Mouse (Mus musculus) 3134 (cell line): ENCODE results near the gene Tmem132b.

Experiments
- DNase-seq: peaks from one replicate; pipeline ENCODE4 v3.0.0-alpha.2; 2011; ENCODE audit warnings: low spot score; ENCODE audit not compliant: insufficient read length; ENCODE audit errors: extremely low read depth

Gene Tmem132b

GRCm38 (mm10) chr5:125658101-125658500 lies 126.5 kb downstream of the Tmem132b start:
- no peak for DNase-seq

DNA sequence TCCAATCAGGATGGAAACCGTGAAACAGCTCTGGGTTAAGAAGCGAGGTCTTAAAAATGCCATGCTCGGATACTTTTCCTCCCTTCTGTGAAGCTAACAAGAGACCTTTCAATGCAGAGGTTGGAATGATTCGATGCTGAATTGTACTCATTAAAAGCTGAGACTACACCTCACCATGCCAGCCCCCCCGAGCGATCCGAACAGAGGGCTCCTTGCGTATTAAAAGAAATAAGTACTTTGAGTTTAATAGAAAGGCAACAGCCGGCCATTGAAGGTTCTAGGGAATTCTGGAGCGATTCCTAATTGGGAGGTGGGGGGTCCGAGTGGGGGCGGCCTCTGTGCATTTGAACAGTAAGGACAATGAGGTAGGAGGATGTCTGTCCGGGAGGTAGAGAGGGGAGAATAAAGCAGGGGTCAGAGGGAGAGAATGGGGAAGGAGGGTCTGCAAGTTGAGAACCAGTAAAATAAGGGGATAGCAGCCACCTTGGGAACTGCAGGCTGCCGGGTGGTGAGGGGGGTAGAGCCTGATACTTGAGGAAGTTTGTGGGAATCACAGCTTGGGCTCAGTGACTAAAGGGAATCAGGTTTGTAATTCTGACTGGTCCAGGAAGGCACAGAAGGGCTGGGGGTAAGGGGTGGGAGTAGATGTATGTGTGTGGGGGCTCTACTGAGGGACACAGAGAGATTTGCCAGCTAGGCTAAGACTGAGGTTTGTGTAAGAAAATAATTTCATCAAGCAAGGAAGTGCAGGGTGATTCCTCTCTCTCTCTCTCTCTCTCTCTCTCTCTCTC lies 127.6 kb downstream of the Tmem132b start:
- no peak for DNase-seq

DNA sequence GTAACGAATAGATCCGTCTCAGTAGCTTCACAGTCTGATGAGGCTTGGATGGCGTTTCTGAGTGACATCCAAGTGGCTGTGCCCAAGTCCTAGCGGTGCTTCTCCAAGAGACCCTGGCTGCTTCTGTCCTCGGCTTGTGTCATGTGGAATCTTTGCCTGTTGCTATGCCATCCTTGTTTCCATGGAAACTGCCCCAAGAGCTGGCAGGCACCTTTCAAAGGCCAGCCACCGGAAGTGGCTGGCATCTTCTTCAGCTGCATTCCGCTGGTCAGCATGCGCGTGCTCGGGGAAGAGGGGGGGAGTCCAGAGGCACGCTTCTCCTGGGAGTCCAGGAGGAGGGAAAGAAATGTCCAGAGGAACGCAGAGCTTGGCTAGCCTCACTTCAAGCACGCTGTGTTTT lies 144.0 kb downstream of the Tmem132b start:
- peak; percentile 4 for DNase-seq

- no peak for DNase-seq
Measured at GRCm38 (mm10) chr5:125676025-125676623, 144.6 kb downstream of the Tmem132b start.

GRCm38 (mm10) chr5:125680889-125681288 lies 149.3 kb downstream of the Tmem132b start:
- no peak for DNase-seq

- DNase-seq: no peak
Measured at GRCm38 (mm10) chr5:125683491-125683890, 151.9 kb downstream of the Tmem132b start.

GRCm38 (mm10) chr5:125685681-125686331 lies 154.2 kb downstream of the Tmem132b start:
- DNase-seq: no peak

DNA sequence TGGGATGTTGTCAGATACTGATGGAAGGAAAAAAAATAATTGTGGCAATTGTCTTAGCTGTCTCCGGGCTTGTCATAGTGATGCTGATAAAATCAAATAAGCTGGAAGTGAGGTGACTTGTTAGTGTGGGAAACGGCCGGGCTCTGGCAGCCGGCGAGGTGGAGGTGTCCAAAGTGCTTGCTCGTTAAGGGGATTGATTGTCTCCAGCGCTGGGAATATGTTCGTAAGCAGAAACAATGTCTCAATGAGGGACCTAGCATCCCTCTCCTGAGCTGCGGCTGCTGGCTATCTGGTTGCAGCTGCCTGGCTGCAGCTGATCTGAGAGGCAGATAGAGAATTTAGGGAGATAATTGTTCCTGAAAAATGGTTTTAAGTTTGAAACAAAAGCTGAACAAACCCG lies 161.0 kb downstream of the Tmem132b start:
- no peak for DNase-seq

- DNase-seq: no peak
Measured at GRCm38 (mm10) chr5:125699395-125699794, 167.8 kb downstream of the Tmem132b start.

DNA sequence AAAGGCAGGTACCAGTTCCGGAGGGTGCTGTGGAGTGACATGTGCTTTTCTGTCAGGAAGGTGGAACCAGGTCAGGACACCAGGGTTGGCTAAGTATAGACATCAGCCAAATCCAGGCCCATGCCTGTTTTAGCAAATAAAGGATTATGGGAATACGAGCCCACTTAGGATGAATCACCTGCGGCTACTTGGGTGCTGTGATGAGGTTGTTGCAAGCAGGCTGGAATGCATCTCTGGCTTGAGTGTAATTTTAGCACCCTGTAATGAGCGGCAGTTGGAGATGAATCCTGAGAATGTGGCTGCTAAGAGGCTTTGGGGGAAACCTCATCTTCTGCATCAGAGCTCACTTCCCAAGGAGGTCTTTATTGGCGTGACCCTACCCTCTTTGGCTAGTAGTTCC lies 168.7 kb downstream of the Tmem132b start:
- DNase-seq: no peak

DNA sequence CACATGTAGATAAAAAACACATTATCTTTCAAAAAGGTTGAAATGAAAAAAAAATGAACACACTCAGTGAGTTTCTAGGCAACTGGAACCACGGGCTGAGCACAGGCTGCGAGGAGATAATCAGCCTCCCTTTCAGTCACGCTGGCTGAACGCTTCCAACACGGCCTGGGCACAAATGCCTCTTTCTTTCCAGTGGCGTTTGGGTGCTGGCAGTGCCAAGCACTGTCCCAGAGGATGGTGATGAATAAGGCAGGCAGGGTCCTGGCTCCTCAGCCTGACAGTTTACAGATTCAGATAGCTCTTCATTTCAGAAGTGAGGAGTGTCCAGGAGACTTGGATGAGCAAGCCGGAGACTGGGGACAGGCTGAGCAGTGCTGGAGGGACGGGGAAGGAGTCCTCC lies 173.8 kb downstream of the Tmem132b start:
- no peak for DNase-seq

DNA sequence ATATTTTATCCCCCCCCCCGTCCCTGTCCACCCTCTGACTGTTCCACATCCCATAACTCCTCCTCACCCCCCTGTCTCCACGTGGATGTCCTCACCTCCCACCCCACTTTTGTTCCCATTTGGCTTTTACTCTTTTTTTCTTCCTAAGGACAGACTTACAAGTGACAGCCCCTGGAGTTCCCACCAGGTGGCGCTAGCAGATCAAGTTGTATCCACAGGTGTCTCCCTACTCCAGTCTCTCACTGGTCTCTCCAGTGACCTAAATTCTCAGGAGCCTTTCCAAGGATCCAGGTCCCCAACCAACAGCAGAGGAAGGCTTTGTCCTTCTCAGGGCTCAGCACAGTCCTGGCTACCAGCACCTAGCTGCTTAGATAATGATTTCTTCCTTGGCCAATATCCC lies 177.6 kb downstream of the Tmem132b start:
- peak; percentile 12 for DNase-seq

DNA sequence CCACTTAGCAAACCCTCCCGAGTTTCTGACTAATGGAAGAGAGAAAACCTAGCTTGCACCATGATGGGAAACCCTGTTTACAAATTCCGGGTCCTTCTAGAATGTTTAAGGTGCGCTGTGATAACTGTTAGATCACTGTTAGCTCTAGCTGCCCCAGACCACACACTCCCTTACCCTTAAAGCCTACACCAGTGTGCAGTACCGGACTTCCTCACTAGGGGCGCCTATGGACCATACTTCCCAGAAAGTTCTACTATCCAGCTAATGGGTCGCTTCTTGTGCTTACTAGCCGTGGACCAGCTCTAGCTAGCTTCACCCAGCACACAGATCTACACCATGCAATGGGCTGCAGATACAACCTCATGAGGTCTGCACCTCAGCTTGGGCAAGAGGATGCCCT lies 195.2 kb downstream of the Tmem132b start:
- DNase-seq: no peak

GRCm38 (mm10) chr5:125727436-125727835 lies 195.9 kb downstream of the Tmem132b start:
- no peak for DNase-seq

DNA sequence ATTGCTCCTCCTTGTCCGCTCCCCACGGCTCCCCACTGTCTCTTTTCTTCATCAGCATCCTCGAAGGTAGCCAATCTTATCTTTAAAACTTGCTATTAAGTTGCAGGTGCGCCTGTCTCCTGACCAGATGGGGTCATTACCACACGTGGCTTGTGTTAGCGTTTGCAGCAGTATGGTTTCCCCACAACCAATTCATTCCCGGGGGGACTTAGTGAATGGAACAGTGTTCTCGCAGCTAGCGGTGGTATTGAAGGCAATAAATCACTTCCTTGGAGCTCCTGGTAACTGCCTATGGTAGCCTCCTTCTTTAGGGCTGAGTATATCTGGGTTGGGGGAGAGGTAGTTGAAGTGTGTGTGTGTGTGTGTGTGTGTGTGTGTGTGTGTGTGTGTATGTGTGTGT lies 196.4 kb downstream of the Tmem132b start:
- no peak for DNase-seq

DNA sequence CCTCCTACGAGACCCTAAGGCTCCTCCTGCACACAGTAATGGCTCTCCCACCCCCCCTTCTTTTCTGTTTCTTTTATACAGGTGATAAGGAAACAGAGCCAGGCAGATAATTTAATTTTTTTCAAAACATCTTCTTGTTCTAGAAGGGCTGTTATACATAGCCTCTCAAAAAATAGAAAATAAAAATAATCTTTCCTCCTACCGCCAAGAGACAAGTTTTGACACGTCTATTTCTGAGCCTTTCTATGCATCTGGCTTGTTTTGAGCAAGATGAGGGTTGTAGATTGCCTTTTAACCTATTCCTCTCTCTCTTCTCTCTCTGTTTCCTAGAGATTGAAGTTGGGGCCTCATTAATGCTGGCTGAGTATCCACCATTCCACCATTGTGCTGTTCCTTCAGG lies 196.9 kb downstream of the Tmem132b start:
- DNase-seq: no peak

- DNase-seq: no peak
Measured at GRCm38 (mm10) chr5:125733806-125734205, 202.2 kb downstream of the Tmem132b start.

GRCm38 (mm10) chr5:125737105-125737504 lies 205.5 kb downstream of the Tmem132b start:
- no peak for DNase-seq

- DNase-seq: no peak
Measured at GRCm38 (mm10) chr5:125743503-125743902, 211.9 kb downstream of the Tmem132b start.

DNA sequence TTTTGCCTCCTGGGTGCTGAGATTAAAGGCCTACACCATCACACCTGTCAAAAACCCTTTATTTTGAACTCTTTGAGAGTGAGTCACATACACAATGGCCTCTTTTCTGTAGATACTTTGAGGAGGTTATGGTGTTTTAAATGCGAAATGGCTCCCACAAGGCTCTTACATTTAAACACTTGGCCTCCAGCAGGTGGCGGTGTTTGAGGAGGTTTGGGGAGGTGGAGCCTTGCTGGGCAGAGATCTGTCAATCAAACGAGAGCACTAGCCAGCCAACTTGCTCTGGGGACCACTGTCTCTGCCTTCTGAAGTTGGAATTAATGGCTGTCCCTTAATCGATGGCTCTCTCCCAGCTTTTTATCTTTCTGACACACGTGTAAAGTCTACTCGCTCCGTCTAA lies 214.2 kb downstream of the Tmem132b start:
- DNase-seq: no peak

- no peak for DNase-seq
Measured at GRCm38 (mm10) chr5:125751481-125751880, 219.9 kb downstream of the Tmem132b start.

- no peak for DNase-seq
Measured at GRCm38 (mm10) chr5:125752546-125752945, 221.0 kb downstream of the Tmem132b start.
